Mouse (Mus musculus): Measurements from ENCODE around the gene Ccar1. TPM values are rescaled to one million over a fixed set of nuclear protein-coding genes. Genes with fewer than 3 reads are reported as not detected.
"Not testable (repeated sequence)": the region's sequence is repeated elsewhere in the genome, so short reads cannot be mapped to it uniquely, and the experiment has no call there.

Gene Ccar1
- total RNA-seq (2021) = 10 to 100 TPM; 38.6 to 52.3 TPM
- long read RNA-seq, experiment 1, full-length matches to known transcripts = 19 of 39 reads
- long read RNA-seq, experiment 1, partial matches to known transcripts = 8 of 39 reads
- long read RNA-seq, experiment 1, other reads (novel, unspliced or antisense) = 12 of 39 reads
- long read RNA-seq, experiment 2, full-length matches to known transcripts = 11 of 30 reads
- long read RNA-seq, experiment 2, partial matches to known transcripts = 9 of 30 reads
- long read RNA-seq, experiment 2, other reads (novel, unspliced or antisense) = 10 of 30 reads

DNA sequence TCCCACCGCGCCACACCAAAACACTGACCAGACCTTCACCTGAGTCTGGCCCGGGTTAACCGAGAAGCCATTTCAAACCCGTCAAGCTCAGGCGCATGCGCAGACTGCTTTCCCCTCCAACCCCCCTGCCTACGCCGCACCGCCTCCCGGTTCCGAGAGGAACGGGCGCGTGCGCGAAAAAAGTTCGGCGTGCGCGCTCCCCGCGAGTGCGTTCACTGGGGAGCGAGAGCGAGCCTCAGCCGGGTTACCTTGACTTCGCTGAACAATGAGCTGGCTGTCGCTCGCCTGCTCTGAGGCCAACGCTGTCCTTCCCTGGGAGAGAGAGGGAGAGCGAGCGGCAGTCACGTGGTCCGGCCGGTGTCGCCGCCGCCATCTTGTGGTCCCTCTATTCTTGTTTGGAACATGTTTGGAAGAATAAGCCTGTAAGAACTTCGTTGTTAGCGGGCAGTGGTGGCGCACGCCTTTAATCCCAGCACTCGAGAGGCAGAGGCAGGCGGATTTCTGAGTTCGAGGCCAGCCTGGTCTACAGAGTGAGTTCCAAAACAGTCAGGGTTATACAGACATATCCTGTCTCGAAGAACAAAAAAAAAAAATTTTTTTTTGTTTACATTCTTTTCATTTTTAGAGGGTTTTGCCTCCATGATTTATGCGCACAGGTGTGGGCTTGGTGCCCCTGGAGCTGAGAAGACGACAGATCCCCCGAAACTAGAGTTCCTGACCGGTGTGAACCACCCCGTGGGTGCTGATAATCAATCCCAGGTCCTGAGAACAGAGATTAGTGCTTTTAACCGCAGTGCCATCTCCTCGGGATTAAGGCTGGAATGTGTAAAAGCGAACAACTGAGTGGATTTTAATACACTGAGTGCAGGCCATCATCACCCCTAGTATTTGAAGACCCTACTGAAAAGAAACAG lies at the start of gene Ccar1:
Ccar1 (minus strand) TSS at position 110 of the 914 bp plus-strand sequence.
- DNase-seq = peak; percentile 99

DNA sequence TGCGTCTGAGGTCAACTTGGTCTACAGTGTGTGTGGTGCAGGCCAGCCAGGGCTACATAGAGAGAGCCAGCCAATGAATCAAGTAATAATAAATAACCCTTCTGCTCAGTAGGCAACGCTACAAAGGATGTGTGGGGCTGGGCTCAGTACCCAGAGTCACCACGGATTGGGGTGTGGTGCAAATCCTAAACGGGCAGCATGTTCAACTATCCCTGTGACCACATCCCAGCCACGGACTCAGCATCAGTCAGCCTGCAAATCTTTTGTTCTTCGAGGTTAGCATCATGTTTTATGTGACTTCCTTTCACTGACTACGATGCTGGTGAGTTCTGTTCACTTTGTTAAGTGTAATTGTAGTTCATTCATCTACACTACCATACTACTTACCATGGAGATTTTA lies 48.6 kb upstream of the Ccar1 start:
- no peak for DNase-seq

DNA sequence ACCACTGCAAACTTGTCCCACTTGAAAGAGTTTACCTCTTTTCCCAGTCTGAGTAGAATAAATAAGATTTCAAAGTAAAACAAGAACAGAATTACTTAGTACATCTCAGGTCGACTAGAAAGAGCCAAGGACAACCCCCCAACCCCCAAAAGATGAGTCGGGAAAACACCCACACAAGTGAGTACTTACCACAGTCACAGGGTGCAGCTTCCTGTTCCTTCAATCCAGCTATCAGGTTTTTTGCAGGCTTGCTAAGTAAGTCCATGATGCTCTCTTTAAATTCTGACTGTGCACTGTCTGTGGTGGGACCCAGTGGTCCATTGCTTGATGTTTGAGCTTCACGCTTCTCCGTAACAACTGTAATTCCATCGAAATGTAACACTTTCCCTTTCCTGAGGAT lies 45.9 kb upstream of the Ccar1 start:
- no peak for DNase-seq

DNA sequence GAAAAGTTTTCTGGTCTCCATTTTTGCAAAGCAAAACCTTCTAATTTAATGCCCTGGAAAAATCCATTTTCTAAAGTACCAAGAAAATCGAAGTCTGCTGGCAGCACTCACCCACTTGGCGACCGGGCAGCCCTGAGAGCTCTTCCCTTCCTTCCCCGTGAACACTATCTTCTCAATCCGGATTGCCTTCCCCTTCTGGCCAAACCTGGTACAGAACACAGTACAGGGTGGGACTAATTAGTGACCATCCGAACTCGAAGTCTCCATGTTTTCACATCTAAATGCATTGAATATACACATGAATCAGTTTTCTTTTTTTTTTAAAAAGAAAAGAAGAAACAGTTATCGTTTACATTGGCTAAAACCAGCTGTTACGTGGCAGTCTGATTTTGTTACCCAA lies 40.7 kb upstream of the Ccar1 start:
- no peak for DNase-seq

DNA sequence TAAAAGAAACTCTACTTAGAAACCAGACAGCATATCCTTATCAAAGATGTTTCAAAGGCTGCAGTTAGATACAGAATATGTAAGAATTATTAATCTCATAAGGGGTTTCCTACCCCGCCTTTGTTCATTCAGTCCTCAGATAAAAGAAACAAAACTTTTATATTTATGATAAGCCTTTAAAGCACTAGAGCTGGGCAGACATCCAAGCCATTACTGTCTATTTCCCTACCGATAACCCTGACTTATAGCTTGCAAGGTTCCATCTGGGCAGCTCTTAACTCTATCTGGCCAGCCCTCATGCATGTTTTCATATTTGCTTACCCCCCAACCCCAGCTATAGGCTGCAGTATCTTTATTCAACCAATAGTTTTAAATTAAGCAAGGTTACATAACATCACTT lies 39.5 kb upstream of the Ccar1 start:
- no peak for DNase-seq

DNA sequence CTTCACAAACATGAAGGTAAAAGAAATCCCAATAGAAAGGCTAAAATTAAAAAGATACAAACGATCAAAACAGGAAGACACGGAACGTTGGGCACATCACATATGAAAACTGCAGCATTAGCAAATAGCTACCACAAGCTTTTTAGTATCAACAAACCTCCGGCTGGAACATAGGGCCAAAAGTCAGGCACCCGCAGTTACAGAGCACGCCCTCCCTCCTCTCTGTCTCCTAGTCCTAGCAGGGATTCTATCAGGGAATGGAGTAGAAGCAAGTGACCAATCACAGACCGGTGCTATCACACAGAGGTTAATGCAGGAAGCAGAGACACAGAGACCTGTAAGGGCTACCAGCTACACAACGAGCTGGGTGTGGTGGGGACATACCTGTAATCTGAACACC lies 32.4 kb upstream of the Ccar1 start:
- DNase-seq = no peak

DNA sequence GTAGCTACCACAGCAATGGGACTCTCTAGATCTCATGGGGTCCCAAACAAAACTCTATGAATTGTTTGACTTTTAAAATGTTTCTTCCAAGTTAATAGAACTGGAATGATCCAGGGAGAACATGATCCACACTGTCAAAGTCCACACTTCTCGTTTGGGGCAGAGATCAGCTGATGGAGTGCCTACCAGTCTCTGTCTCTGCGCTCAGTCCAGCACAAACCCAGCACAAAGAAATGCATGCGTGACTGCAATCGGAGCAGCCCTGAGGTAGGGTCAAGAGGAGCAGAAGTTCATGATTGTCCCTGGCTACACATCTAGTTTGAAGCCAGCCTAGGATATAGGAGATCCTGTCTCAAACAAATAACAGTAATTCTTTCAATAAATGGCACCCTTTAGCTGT lies 31.3 kb upstream of the Ccar1 start:
- DNase-seq = no peak

DNA sequence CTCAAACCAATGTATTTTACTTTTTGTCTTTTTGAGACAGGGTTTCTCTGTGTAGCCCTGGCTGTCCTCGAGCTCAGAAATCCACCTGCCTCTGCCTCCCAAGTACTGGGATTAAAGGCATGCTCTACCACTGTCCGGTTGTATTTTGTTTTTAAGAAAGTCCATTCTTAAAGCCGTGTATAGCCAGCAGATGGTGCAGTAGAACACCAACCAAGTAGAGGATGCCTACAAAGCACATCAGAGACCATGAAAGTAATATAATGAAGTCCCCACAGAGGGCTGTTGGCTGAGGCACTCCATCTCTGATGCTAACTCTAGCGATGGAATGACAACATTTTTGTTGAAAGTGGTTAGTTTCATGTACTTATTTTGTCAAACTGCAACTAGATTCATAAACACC lies 17.9 kb upstream of the Ccar1 start:
- DNase-seq = no peak

DNA sequence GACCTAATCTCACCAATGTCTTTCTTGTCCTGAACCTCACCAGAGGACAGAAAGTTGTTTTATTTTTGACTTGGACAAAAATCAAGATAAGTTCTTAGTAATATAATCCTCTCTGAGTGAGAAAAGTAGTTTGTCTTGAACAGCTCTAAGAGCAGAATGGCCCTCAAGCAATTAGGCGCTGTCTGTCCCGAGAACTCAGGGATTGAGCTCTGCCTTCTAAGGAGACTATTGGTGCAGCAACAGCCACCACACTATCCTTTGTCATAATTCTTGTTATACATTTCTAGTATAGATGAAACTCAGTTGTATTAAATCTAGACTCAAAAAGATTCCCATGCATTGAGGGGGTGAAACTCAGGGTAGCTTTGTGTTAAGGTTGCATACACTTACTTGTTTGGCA lies 16.7 kb upstream of the Ccar1 start:
- no peak for DNase-seq

DNA sequence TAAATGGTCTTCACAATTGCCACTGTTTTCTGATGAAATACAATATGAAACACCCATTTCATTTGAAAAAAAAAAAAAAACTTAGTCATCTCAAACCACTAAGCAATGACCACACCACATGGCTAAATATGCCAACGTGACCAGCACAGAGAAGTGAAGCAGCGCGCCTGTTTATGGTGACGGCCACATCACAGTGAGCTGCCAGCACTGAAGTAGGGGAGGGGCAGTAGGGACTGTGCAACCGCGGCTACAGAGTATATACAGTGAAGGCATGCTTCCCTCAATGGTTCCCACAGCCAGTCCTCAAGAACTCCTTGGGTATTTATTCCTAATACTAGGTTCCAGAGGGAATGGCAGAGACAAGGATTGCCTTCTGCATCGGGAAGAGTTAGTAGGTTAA lies 16.2 kb upstream of the Ccar1 start:
- no peak for DNase-seq

DNA sequence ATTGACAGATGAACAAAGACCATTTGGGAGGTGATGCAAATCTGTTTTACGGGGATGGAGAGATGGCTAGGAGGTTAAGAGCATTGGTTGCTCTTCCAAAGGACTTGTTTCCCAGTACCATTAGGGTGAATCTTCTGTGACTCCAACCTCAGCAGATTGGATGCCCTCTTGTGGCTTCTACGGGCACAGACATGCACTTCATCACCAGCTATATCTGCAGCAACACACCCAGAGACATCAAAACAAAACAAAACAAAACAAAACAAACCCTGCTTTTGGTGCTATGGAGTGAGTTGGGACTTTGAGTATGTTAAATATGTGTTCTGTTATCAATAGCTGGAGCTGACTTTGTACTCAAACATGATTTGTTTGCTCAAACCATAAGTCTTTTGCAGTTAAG lies 12.0 kb upstream of the Ccar1 start:
- DNase-seq = no peak

DNA sequence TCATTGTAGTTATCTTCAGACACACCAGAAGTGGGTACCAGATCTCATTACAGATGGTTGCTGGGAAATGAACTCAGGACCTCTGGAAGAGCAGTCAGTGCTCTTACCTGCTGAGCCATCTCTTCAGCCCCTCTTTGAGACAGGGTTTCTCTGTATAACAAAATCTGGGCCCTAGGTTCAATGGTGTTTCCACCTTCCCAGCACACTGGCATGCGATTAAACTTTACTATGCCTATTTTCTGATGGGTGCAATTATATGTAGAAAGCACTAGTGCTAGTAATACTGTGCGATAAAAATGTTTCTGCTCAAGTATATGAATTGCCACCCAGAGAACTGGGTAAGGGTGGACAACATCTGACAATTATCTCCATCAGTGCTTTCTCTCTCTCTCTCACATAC lies 11.2 kb upstream of the Ccar1 start:
- DNase-seq = no peak

DNA sequence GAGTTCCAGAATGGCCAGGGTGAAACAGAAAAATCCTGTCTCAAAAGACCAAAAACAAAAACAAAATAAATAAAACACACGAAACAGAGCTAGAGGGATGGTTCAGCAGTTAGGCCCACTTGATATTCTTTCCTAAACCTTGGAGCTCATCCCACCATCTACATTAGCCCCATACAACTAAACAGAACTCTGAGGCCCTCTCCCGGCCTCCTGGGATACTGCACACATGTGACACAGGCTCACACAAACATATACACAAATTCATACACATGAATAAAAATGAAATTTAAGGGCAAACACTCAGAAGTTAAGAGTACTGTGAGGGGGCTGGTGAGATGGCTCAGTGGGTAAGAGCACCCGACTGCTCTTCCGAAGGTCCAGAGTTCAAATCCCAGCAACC lies 2.1 kb upstream of the Ccar1 start:
- DNase-seq = no peak

DNA sequence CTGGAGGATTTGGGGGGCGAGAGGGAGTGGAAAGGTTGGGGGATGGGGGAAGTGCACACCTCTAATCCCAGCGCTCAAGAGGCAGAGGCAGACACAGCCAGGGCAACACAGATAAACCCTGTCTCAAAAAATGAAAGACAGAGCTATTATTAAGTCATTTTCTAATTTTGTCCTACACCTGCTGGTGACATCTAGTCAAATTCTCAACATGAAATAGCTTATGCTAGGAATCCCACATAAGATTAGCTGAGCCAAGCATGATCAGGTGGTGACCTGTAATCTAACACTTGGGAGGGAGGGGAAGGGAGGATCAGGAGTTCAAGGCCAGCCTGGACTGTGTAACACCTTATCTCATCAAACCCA lies 986 bp upstream of the Ccar1 start:
- DNase-seq = peak; percentile 5

DNA sequence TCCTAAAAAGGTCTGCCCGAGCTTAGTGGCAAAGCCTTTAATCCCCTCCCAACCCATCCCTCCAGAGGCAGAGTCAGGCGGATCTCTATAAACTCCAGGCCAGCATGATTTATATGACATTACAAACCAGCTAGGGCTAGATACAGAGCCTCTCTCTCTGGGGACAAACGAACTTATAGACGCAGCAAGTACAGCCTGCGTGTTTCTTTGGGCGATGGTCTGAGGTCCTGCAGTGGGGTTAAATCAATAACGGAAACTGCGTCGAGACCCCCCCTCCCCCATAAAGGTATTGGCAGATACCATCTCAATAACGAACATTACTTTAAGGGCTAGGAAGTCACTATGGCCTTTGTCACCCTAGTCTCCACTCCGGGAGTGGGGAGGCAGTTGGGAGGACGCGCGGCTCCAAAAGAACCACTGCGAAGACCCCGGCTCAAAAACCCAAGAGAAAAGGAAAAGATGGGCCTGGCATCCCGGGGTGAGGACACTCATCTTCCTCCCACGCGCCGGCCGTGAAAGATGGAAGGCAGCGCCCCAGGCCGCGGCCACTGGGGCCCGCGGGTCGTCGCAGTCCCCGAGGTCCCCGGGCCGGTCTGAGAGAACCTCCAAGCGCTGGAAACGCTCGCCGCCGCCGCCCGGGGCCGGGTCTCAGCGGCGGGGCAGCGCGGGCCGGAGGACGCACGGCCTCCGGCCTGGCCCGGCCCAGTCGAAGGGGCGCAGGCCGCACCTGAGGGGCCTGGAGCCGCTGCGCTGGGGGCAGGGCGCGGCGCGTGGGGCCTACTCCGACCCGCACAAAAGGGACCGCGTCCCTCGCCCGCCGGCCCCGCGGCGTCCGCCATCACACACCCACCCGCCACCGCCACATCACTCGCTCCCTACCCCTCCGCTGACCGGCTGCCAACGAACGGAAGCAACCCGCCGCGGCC lies 572 bp downstream of the Ccar1 start:
- no peak for DNase-seq

DNA sequence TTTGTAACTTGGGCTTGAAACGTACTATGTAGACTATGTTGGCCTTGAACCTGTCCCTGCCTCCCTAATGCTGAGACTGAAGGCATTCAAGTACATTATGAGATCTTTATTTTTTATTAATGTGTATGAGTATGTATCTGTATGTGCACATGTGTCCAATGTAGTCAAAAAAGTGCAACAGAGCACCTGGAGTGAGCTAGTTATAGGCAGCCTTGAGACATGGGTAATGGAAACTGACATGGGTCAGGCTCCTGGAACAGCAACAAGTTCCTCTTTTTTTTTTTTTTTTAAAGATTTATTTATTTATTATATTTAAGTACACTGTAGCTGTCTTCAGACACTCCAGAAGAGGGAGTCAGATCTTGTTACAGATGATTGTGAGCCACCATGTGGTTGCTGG lies 10.3 kb downstream of the Ccar1 start:
- DNase-seq = not testable (repeated sequence)

DNA sequence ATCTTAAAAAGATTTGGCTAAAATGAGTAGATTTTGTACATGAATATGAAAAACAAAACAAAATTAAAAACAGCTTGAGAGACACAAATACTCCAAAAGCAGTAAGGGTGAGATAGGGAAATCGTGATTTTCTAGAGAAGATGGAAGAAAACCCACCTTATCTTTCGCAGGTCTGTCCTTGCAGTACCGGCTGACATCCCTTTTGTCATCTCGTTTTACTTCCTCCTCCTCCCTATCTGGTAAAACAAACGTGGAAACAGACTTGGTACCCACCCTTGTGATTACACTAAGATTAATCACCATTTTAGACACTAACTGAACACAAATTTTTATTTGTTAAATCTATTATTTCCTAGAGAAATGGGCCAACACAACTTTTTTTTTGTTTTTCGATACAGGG lies 41.3 kb downstream of the Ccar1 start:
- DNase-seq = no peak

DNA sequence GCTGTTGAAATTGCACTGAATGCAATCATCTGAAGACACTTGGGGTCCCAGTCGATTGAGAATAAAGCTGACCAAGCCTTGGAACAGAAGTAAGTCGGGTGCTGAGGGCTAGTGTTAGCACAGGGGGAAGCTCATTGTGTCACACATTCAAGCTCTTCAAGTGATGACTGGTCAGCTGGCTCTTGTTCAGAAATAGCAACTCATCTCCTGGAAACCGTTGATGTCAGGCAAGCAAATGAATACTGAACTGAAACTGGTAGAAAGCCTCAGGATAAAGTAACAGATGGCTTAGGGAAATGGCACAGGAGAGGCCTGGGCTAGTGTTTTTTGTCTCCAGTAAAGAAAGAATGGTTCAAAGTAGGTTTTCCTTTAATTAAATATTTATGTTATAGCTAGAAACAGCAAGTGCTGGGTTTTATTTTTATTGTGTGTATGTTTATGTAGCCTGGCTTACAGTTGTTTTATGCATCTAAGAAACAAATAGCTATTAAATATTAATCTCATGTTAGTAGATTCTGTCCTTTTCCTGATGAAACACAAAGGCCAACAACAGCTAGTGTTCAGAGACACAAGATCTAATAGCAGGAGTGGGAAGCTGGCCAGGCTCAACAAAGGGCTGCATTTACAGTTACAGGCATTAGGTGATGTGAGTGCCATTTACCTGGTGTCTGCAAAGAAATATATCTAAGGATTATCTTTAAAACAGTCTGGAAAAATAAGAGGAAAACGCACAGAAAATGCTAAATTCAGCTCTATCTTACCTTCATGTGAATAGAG lies 51.9 kb downstream of the Ccar1 start:
- no peak for DNase-seq

DNA sequence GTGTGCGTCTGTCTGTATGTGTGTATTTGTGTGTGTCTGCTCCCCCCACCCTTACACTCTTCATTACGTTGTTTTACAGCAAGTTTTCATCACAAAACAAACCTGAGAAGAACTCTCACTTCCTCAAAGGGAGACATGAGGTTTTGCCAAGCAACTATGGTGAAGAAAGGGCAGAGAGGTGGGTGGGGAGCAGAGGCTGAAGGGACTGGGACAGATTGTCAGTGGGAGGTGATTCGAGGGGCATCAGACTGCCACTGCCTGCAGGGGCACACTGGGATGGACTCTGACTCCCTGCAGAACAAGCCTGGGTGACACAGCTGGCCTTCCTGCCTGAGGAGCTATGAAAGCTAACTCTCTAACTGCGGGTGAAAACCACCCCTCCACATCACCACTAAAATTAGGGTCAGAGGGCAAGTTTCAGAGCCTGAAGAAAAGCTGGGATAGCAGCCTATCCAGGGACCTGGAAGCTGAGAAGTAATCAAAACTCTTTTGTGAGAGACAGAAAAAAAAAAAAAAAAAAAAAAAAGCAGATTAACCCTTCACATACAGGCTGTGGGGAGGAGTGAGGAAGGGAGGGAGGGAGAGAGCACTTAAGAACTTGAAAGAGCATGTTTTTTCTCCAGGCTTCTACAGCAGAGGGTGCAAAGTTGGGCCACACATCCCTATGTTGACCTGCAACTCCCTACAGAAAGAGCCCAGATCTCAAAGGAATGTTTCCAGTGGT lies 55.0 kb downstream of the Ccar1 start:
- DNase-seq = no peak

DNA sequence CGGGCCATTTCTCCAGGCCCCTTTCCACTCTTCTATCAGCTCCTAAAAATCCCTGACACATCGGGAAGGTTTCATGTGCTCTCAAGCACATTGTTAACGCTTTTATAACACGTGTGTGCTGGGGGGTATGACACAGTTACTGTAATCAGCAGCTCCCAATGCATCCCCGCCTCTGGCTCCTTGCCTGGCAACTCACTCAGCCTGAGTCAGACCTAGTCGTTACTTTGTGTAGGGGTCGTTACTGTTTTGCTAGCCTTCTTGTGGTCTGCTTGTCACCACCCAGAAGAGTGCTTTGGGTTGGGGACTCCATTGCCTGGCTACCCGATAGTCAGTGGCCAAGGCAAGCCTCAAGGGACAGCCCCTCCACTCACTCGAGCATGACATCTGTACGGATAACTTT lies 61.3 kb downstream of the Ccar1 start:
- DNase-seq = no peak
